Mouse (Mus musculus): ENCODE results near the gene Mrrf.
A peak's percentile ranks its signal among the peaks of the same experiment; 100 is the strongest.

The Mrrf gene

GRCm38 (mm10) chr2:36136300-36136941, at the start of gene Mrrf, which contains the start of gene Rbm18:
Gene Mrrf, plus strand, starts transcription at chr2:36136389.
Gene Rbm18, minus strand, starts transcription at chr2:36136773.
- DNase-seq = peak; percentile 89 to 97

- DNase-seq = no peak
Measured at GRCm38 (mm10) chr2:36089190-36089589, 47.0 kb upstream of the Mrrf start.

DNA sequence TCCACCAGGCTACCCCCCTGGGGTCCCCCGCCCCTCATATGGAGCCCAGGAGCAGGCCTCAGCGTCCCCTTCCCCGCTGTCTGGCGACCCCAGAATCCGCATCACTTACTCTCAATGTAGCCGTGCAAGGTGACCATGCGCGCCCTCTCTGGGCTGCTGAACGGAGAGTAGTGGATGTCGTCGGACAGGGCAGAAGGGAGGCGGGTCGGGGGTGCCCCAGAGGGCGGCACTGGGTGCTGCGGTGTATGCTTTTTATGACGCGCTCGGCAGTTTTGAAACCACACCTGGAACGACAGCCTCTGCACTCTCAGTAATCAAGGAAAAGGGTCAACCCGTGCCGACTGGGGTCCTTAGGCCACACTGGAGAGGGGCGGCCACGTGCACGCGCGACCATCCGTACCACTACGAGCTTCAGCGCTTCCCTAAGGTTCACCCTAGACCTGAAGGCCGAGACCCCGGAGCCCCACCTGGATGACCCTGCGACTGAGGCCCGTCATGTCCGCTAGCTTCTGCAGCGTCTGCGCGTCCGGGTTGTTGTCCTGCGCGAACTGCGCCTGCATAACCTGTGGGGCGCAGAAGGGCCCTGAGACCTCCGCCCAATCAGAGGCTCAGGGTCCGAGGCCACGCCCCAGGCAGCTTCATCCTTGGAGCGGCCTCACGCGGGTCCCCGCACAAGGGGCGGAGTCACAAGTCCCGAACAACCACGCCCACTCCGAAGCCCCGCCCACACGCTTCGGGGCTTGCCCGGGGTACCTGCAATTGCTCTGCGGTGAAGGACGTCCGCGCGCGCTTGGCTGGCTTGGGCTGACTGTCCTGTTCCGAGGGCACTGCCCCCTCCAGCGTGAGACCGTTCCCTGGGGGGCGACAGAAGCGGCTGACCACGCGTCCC, 45.1 kb upstream of the Mrrf start:
- DNase-seq = no peak

DNA sequence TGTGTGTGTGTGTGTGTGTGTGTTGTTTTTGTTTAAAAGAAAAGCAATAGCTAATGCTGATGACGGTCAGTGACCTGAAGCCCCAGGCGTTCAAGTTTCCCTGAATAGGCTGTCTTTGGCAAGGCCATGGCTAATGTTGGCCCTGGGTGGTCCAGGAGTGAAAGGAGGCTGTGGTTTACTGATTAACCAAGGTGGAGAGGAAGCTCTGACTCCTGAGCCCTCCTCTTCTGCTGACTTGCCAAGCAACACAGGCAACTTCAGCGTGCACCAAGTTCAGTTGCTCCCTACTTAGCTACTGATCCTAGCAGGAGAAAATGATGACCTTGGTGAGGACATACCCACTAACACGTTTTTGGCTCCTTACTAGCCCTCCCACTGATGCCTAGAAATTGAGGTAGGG, 43.4 kb upstream of the Mrrf start:
- DNase-seq = no peak

GRCm38 (mm10) chr2:36093301-36093700, 42.9 kb upstream of the Mrrf start:
- DNase-seq = no peak

GRCm38 (mm10) chr2:36093914-36094475, 42.2 kb upstream of the Mrrf start:
- no peak for DNase-seq

DNA sequence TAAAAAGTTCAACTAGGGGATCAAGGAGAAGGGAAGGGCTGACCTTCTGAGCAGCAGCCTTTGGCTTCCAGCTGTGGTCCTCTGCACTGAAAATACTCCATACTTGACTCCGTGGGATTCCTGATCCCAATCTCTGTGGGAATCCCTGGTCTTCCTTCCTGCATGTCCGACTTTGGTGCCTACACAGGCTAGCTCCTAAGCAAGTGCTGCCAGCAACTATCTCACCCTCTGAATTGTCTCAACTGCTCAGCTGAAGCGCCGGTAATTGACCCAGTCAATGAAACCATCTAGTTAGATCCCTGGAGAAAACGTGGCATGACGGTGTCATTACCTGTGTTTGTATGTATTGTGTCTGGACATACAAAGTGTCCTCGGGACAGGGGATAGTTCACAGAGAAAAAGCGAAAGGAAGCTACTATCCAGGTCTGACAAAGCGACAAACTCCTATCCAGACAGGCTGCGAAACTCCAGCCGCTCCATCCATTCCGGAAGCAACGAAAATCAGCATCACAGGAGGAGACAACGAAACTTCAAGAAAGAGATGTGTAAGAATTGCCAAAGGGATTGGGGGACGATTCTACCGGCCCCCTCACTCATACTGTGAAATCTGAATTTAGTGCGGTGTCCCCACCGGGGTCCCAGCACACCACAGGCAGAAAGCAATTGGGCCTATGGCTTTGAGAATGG, 38.9 kb upstream of the Mrrf start:
- no peak for DNase-seq

DNA sequence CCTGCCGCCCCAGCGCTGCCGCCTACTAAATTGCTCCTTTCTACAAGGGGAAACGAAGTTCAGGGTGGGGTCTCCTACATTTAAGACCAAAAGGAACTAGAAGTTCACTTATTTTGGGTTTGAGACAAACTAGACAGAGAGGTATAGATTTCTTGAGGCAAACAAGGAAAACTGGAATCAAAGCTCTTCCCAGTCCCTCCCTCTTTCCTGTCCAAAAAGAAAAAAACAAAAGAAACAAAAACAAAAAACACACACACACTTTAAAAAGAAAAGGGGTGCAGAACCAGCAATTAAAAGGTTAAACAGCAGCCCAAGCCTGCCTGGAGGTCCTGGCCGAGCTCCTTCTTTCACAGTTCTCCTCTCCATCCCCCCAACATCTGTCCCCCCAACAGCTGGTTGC, 38.2 kb upstream of the Mrrf start:
- no peak for DNase-seq

- no peak for DNase-seq
Measured at GRCm38 (mm10) chr2:36099739-36100138, 36.5 kb upstream of the Mrrf start.

GRCm38 (mm10) chr2:36101866-36102558, 34.2 kb upstream of the Mrrf start:
- no peak for DNase-seq

DNA sequence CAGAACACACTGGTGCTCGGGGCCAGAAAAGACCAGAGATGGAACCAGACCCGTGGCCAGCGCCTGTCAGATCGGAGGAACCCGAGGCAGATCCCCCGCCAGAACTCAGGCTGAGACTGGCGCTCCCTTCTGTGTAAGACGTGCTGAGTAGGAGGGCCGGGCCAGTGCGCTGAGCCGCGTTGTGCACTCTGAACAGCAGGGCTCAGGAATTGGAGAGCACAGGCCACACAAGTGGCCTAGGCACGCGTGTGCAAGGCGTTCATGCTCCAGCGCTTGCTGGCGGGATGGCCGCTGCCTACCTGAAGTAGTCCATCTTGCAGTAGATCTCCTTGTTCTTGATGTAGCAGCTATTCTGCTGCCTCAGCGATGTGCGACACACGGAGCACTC, 33.6 kb upstream of the Mrrf start:
- peak in 1 of 2 experiments; percentile 14 for DNase-seq

DNA sequence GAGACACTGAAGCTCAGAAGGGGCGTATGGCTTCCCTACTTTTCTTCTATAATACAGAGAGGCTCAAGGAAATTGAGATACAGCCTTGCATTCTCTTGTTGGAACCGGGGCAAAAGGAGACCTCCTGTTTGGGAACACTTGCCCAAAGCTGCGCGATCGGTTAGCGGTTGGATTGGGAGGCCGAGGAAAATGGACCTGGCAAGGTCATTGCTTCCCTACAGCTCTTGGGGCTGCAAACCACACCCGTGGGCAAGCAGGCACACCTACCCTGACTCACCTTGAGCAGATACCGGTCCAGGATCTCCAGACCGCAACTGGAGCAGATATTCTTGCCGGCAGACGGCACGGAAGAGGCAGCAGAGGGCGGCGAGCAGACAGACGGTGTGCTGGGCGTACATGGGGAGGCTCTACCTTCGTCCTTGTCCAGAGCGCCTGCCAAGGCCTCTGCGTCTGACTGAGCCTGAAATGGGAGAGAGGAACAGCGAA, 33.1 kb upstream of the Mrrf start:
- DNase-seq = peak in 1 of 2 experiments; percentile 24

GRCm38 (mm10) chr2:36103555-36104367, 32.4 kb upstream of the Mrrf start:
- no peak for DNase-seq

DNA sequence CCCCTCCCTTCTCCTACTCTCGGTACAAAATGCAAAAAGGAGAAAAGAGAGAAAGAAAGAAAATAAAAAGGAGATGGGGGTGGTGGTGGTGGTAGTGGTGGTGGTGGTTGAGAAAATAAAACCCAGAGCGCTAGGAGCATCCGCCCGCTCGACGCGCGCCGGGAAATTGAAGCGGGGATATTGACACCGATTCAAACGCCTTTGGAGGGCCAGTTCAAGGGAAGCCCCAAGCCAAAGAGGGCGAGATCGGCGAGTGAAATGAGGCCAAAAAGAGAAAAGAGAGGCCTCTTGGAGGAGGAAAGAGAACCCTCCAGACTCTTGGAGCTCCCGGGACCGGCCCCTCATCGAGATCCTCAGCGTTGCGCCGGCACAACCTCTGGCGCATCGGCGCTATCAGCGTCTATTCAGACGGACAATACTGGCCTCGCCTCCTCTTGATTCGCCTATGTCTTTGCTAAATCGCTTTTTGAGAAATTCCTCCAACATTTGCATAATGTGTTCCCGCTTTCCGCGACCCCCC, 31.7 kb upstream of the Mrrf start:
- peak in 1 of 2 experiments; percentile 22 for DNase-seq

DNA sequence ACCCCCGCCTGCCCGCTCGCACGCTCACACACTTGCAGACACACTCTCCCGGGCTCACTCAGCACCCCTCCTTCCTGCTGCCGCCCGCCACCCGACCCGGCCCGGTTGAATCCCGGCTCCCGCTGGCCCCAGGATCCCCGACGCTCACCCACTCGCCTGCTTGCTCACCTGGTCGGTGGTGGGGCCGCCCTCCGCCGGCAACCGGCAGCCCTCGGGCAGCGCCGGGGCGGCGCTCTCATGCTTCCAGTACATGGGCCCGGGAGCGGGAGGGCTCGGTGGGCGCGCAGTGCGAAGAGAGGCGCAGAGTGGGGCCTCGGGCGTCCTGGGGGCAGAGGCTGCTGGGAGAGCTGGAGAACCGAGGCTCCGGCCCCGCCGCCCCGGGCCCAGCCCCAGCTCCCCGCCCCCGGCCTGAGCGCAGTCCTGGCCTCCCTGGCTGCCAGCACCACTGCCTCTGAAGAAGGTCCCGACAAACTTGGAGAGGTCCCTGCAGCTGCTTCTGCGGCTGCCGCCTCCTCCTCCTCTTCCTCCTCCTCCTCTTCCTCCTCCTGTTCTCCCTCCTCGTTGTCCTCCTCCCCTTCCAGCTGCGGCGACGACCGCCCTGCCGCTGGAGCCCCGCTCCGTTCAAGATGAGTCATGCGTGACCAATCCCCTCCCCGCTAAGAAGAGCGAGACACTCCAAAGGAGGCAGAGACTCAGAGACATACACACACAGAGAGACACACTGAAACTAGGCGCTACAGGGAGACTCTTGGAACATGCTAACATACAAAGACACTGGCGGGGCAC, 31.0 kb upstream of the Mrrf start, which contains the start of gene Lhx6:
Lhx6 (minus strand) TSS at position 453 of the 786 bp plus-strand sequence.
- DNase-seq = peak in 1 of 2 experiments; percentile 7

DNA sequence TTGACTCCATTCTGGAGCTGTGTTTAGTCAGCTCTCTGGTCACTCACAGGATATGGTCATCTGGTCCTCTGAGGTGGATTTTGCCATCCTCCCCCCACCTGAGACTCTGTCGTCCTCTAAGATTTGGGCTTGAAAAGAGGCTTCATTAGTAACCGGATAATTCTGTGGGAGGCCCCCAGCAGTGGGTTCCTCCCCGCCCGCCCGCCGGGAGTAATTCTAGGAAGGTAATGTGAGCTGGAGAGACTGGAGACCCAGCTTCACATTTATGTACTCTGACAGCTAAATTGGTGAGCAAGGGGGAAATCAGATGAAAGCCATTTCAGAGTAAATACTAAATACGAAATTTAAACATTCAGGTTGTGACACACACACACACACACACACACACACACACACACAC, 27.6 kb upstream of the Mrrf start:
- no peak for DNase-seq

DNA sequence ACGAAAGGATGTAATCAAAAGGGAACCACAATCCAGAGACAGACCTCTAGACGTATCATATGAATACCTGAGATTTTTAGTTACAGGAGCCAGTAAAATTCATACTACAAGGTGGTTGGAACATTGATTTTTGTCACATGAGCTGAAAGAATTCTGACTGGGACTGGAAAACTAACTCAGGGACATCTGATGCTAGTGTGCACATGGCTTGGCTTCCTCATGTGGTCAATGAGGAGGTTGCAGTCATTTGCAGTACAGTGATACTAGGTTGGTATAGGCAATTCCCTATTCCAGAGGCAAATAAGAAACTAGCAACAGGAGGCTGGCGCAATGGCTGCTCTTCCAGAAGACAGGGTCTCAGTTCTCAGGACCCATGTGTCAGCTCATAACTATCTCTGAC, 23.6 kb upstream of the Mrrf start:
- no peak for DNase-seq

GRCm38 (mm10) chr2:36126795-36127429, 9.3 kb upstream of the Mrrf start:
- DNase-seq = no peak

GRCm38 (mm10) chr2:36127973-36128372, 8.2 kb upstream of the Mrrf start:
- no peak for DNase-seq

DNA sequence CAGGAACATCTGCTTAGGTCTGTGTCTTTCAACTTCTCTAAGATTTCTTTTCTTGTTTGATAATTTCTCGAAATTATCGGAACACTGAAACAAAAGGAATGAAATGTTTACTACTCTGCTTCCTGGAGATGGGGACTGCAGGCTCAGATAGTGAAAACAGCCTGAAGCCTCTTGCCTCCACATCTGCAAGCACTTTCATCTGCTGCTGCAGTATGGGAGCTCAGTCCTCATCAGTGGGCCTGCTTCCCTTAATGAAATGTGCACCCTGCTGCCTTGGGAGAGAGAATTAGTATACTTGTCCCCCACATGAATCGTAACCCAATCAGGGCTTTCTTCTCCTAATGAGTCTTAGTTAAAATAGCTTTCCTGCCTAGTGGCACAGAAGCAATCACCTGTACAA, 7.1 kb upstream of the Mrrf start:
- no peak for DNase-seq
